Mouse (Mus musculus) hindbrain, embryonic 12.5 days (tissue): Measurements from ENCODE around the gene Gm6525. TPM values are rescaled to one million over a fixed set of nuclear protein-coding genes. Genes with fewer than 3 reads are reported as not detected.
A peak's percentile ranks its signal among the peaks of the same experiment; 100 is the strongest.

Source experiments
- ATAC-seq: fragments of 200-750 bp; cut with Nextera tagmentation; 2 replicates; pipeline ENCODE4 v1.8.0; 2017; ENCODE audit warnings: moderate TSS enrichment; ENCODE audit not compliant: low FRiP score
- H3K27ac ChIP-seq: fragments of 300-500 bp; sonication (generic); 2 replicates; pipeline ENCODE4 v1.5.1; 2016; ENCODE audit warnings: mild to moderate bottlenecking
- H3K27me3 ChIP-seq: fragments of 300-500 bp; sonication (generic); 2 replicates; pipeline ENCODE4 v1.6.1; 2016; ENCODE audit warnings: mild to moderate bottlenecking
- H3K36me3 ChIP-seq: fragments of 300-500 bp; sonication (generic); 2 replicates; pipeline ENCODE4 v1.6.1; 2016; ENCODE audit warnings: mild to moderate bottlenecking
- H3K4me1 ChIP-seq: fragments of 300-500 bp; sonication (generic); 2 replicates; pipeline ENCODE4 v1.6.1; 2016
- H3K4me2 ChIP-seq: fragments of 300-500 bp; sonication (generic); replicated peaks from 2 replicates; pipeline ENCODE4 v1.6.1; 2016; ENCODE audit warnings: mild to moderate bottlenecking
- H3K4me3 ChIP-seq: fragments of 300-500 bp; sonication (generic); 2 replicates; pipeline ENCODE4 v1.5.1; 2016; ENCODE audit warnings: mild to moderate bottlenecking
- H3K9ac ChIP-seq: fragments of 300-500 bp; sonication (generic); 2 replicates; pipeline ENCODE4 v1.6.1; 2016; ENCODE audit warnings: mild to moderate bottlenecking, moderate library complexity
- H3K9me3 ChIP-seq: fragments of 300-500 bp; sonication (generic); replicated peaks from 2 replicates; pipeline ENCODE4 v1.6.1; 2016; ENCODE audit warnings: mild to moderate bottlenecking
- WGBS: fragments of 180-500 bp; shearing (Covaris S2); methylation state at CpG from one replicate; pipeline ENCODE4 v1.1.7; 2016; 5-methylcytosine and 5-hydroxymethylcytosine counted together
- polyA plus RNA-seq: library from polyadenylated mRNA; unstranded; fragments of >200 nt; fragmentation: Nextera tagmentation; extraction: Ambion mirVana; gene quantifications from 2 replicates; pipeline ENCODE4 v1.2.1, GENCODE M21; 2016

Gene Gm6525
- polyA plus RNA-seq, 1 experiment from 2014 or later, result 2.4 TPM

GRCm38 (mm10) chr3:84175337-84176315 is 1.7 kb downstream of the Gm6525 start:
- no peaks in the 10 kb centered on the region; the same call in 1 of the 2 replicates for H3K4me1 ChIP-seq
- peak; percentile 74; the same call in 1 of the 2 replicates for ATAC-seq
- peaks cover 42% of the 10 kb centered on the region for H3K36me3 ChIP-seq
- H3K9me3 ChIP-seq, result no peaks in the 10 kb centered on the region
- no peak overlapping the region for H3K4me2 ChIP-seq
- no peaks in the 10 kb centered on the region for H3K27me3 ChIP-seq
- WGBS, result 51% methylated on average over 7 of the region's 7 CpGs
- H3K27ac ChIP-seq, result no peak overlapping the region
- no peak overlapping the region for H3K4me3 ChIP-seq
- no peak overlapping the region for H3K9ac ChIP-seq

- 85% methylated on average over 2 of the region's 2 CpGs for WGBS
- no peaks in the 10 kb centered on the region for H3K27me3 ChIP-seq
- no peak for ATAC-seq
- no peak overlapping the region for H3K9ac ChIP-seq
- no peak overlapping the region for H3K27ac ChIP-seq
- H3K4me3 ChIP-seq, result no peak overlapping the region
- H3K4me2 ChIP-seq, result no peak overlapping the region
- H3K9me3 ChIP-seq, result no peaks in the 10 kb centered on the region
- peaks cover 26% of the 10 kb centered on the region for H3K36me3 ChIP-seq
- H3K4me1 ChIP-seq, result peaks cover 11% of the 10 kb centered on the region
Measured at GRCm38 (mm10) chr3:84177834-84178233, 3.9 kb downstream of the Gm6525 start.

GRCm38 (mm10) chr3:84180304-84180703 is 6.4 kb downstream of the Gm6525 start:
- H3K4me3 ChIP-seq, result no peak overlapping the region
- no peak overlapping the region for H3K4me2 ChIP-seq
- H3K9ac ChIP-seq, result no peak overlapping the region
- no peak overlapping the region for H3K27ac ChIP-seq
- ATAC-seq, result no peak
- WGBS, result 82% methylated on average over 2 of the region's 2 CpGs
- peaks cover 11% of the 10 kb centered on the region for H3K4me1 ChIP-seq
- no peaks in the 10 kb centered on the region for H3K27me3 ChIP-seq
- H3K9me3 ChIP-seq, result no peaks in the 10 kb centered on the region
- peaks cover 19% of the 10 kb centered on the region for H3K36me3 ChIP-seq

- Histone ChIP-seq H3K4me1 (peaks cover 11% of the 10 kb centered on the region), H3K4me2 (no peak overlapping the region), H3K9me3 (no peaks in the 10 kb centered on the region), H3K27me3 (no peaks in the 10 kb centered on the region), H3K27ac (0 out of 2 replicates have a peak overlapping the region, but pooled peaks have one; percentile 30), H3K9ac (no peak overlapping the region), H3K36me3 (peaks cover 19% of the 10 kb centered on the region), H3K4me3 (no peak overlapping the region)
- WGBS, result 38% methylated on average over 8 of the region's 8 CpGs
- no peak for ATAC-seq
Measured at GRCm38 (mm10) chr3:84181102-84181501, 7.2 kb downstream of the Gm6525 start.

- H3K4me3 ChIP-seq, result no peak overlapping the region
- H3K27me3 ChIP-seq, result no peaks in the 10 kb centered on the region
- no peak for ATAC-seq
- H3K9me3 ChIP-seq, result no peaks in the 10 kb centered on the region
- no peak overlapping the region for H3K27ac ChIP-seq
- H3K4me2 ChIP-seq, result no peak overlapping the region
- H3K36me3 ChIP-seq, result peaks cover 14% of the 10 kb centered on the region
- peaks cover 11% of the 10 kb centered on the region for H3K4me1 ChIP-seq
- no peak overlapping the region for H3K9ac ChIP-seq
- WGBS, result 33% methylated on average over 4 of the region's 4 CpGs
Measured at GRCm38 (mm10) chr3:84181717-84182116, 7.8 kb downstream of the Gm6525 start.

- Histone ChIP-seq H3K4me3 (no peak overlapping the region), H3K4me2 (peak overlapping the region; percentile 39; the same call in 1 of the 2 replicates)
Measured at GRCm38 (mm10) chr3:84189629-84190173, 15.8 kb downstream of the Gm6525 start.

GRCm38 (mm10) chr3:84190513-84191061 is 16.7 kb downstream of the Gm6525 start:
- peak overlapping the region; percentile 8; the same call in 1 of the 2 replicates for H3K4me3 ChIP-seq
- no peaks in the 10 kb centered on the region for H3K27me3 ChIP-seq
- WGBS, result 19% methylated on average over 41 of the region's 41 CpGs
- H3K27ac ChIP-seq, result no peak overlapping the region
- H3K36me3 ChIP-seq, result peaks cover 44% of the 10 kb centered on the region
- H3K4me2 ChIP-seq, result peak overlapping the region; percentile 39
- peak; percentile 57; the same call in 1 of the 2 replicates for ATAC-seq
- no peaks in the 10 kb centered on the region for H3K9me3 ChIP-seq
- peaks cover 19% of the 10 kb centered on the region for H3K4me1 ChIP-seq
- H3K9ac ChIP-seq, result no peak overlapping the region

More at GRCm38 (mm10) chr3:84189629-84190173, 15.8 kb downstream of the Gm6525 start:
- no peak overlapping the region; the same call in 1 of the 2 replicates for H3K9ac ChIP-seq
- H3K9me3 ChIP-seq, result no peaks in the 10 kb centered on the region
- no peak overlapping the region for H3K27ac ChIP-seq
- no peaks in the 10 kb centered on the region for H3K27me3 ChIP-seq
- ATAC-seq, result no peak
- H3K36me3 ChIP-seq, result peaks cover 48% of the 10 kb centered on the region
- WGBS, result 60% methylated on average over 10 of the region's 10 CpGs
- H3K4me1 ChIP-seq, result peaks cover 19% of the 10 kb centered on the region

GRCm38 (mm10) chr3:84191141-84191881 is 17.4 kb downstream of the Gm6525 start:
- H3K4me1 ChIP-seq, result peaks cover 19% of the 10 kb centered on the region
- peaks cover 47% of the 10 kb centered on the region for H3K36me3 ChIP-seq
- H3K27ac ChIP-seq, result no peak overlapping the region
- ATAC-seq, result peak; percentile 55; the same call in 1 of the 2 replicates
- H3K9ac ChIP-seq, result no peak overlapping the region
- 49% methylated on average over 21 of the region's 21 CpGs for WGBS
- H3K4me2 ChIP-seq, result peak overlapping the region; percentile 39
- no peaks in the 10 kb centered on the region for H3K27me3 ChIP-seq
- H3K9me3 ChIP-seq, result no peaks in the 10 kb centered on the region
- no peak overlapping the region for H3K4me3 ChIP-seq

- Histone ChIP-seq H3K9me3 (no peaks in the 10 kb centered on the region), H3K36me3 (peaks cover 53% of the 10 kb centered on the region), H3K4me2 (no peak overlapping the region), H3K27ac (no peak overlapping the region), H3K9ac (no peak overlapping the region), H3K27me3 (no peaks in the 10 kb centered on the region), H3K4me1 (peaks cover 19% of the 10 kb centered on the region), H3K4me3 (no peak overlapping the region)
- ATAC-seq, result no peak
- WGBS, result 61% methylated on average over 4 of the region's 4 CpGs
Measured at GRCm38 (mm10) chr3:84193881-84194280, 20.0 kb downstream of the Gm6525 start.

GRCm38 (mm10) chr3:84198229-84198628 is 24.3 kb downstream of the Gm6525 start:
- Histone ChIP-seq H3K4me2 (no peak overlapping the region), H3K36me3 (peaks cover 25% of the 10 kb centered on the region), H3K4me3 (no peak overlapping the region), H3K9me3 (no peaks in the 10 kb centered on the region), H3K27ac (no peak overlapping the region), H3K27me3 (no peaks in the 10 kb centered on the region), H3K9ac (no peak overlapping the region), H3K4me1 (peaks cover 11% of the 10 kb centered on the region)
- WGBS, result 96% methylated on average over 3 of the region's 3 CpGs
- ATAC-seq, result no peak

- Histone ChIP-seq H3K4me3 (no peak overlapping the region), H3K4me1 (peaks cover 11% of the 10 kb centered on the region), H3K27me3 (no peaks in the 10 kb centered on the region), H3K36me3 (peaks cover 17% of the 10 kb centered on the region), H3K27ac (no peak overlapping the region), H3K4me2 (no peak overlapping the region), H3K9me3 (no peaks in the 10 kb centered on the region), H3K9ac (no peak overlapping the region)
- WGBS, result 93% methylated on average over 9 of the region's 9 CpGs
- no peak for ATAC-seq
Measured at GRCm38 (mm10) chr3:84199516-84199915, 25.6 kb downstream of the Gm6525 start.
